Mouse (Mus musculus): ENCODE measurements around the gene Wfdc8. TPM values are rescaled to one million over a fixed set of nuclear protein-coding genes. Genes with fewer than 3 reads are reported as not detected.
"Not testable (repeated sequence)": the region's sequence is repeated elsewhere in the genome, so short reads cannot be mapped to it uniquely, and the experiment has no call there.

Wfdc8 gene
- polyA plus RNA-seq, 1 experiment from 2014 or later: not detected

DNA sequence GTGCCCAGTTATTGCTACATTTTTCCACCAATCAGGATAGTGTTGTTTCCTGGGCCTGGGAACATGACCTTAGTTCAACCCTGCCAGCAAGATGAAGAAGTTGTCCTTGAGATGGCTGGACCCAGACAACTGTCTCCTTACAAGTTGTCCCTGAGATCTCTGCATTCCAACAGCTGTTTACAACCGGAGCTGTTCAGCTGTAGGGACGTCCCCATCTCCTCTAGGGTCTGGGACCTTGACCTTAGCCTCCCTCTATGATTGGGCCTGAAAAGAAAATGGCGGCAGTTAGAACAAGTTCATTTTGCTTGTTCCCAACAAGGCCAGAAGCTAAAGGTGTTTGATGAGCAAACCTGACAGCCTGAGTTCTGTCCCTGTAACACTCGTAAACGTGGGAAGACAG is 5.6 kb upstream of the Wfdc8 start:
- Histone ChIP-seq H3K4me1 (ENCODE audit: control insufficient read depth, insufficient read depth, low read length) (no peaks in the 10 kb centered on the region), H3K36me3 (ENCODE audit: control insufficient read depth, insufficient read depth, low read length) (no peaks in the 10 kb centered on the region), H3K9ac (ENCODE audit: low read length) (no peak overlapping the region), H3K9me3 (ENCODE audit: control insufficient read depth, low read length) (no peaks in the 10 kb centered on the region), H3K27me3 (ENCODE audit: control insufficient read depth, insufficient read depth, low read length) (no peaks in the 10 kb centered on the region), H3K27ac (replicated peaks; ENCODE audit: low read depth, low read length) (no peak overlapping the region), H3K4me3 (ENCODE audit: low read depth, low read length) (no peak overlapping the region), H3K4me2 (ENCODE audit: low read depth, severe bottlenecking) (no peak overlapping the region)
- ATAC-seq (ENCODE audit: insufficient number of reproducible peaks, low FRiP score, low TSS enrichment, low read depth): no peak
- no peak for DNase-seq (ENCODE audit: low spot score)
- 81% methylated on average over 5 of the region's 5 CpGs for WGBS

GRCm38 (mm10) chr2:164615386-164615785 is 2.0 kb upstream of the Wfdc8 start:
- Histone ChIP-seq H3K9ac (ENCODE audit: low read length) (no peak overlapping the region), H3K4me2 (ENCODE audit: low read depth, severe bottlenecking) (no peak overlapping the region), H3K27ac (replicated peaks; ENCODE audit: low read depth, low read length) (no peak overlapping the region), H3K9me3 (ENCODE audit: control insufficient read depth, low read length) (no peaks in the 10 kb centered on the region), H3K36me3 (ENCODE audit: control insufficient read depth, insufficient read depth, low read length) (no peaks in the 10 kb centered on the region), H3K4me3 (ENCODE audit: low read depth, low read length) (no peak overlapping the region), H3K27me3 (ENCODE audit: control insufficient read depth, insufficient read depth, low read length) (no peaks in the 10 kb centered on the region), H3K4me1 (ENCODE audit: control insufficient read depth, insufficient read depth, low read length) (no peaks in the 10 kb centered on the region)
- 82% methylated on average over 3 of the region's 3 CpGs for WGBS
- no peak for ATAC-seq (ENCODE audit: insufficient number of reproducible peaks, low FRiP score, low TSS enrichment, low read depth)
- no peak for DNase-seq (ENCODE audit: low spot score)

DNA sequence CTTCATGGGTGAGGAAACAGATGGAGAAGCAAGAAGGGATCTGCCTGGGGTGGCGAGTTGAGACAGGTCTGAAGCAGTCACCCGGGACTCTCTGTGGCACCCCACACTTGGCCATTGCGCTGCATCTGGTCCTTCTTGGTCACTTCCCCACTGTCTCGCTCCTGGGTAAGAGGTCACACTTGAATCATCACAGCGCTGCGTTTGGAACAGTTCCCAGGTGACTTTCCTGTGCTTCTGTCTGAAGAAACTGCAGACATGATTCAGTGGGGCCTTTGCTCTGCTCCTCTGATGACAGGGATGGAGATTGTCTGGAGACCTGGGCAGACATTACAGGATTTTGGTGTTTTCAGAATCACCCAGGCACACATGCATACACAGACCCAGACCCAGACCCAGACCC is 4.6 kb downstream of the Wfdc8 start:
- no peaks in the 10 kb centered on the region for H3K4me1 ChIP-seq (ENCODE audit: control insufficient read depth, insufficient read depth, low read length)
- H3K27ac ChIP-seq (replicated peaks; ENCODE audit: low read depth, low read length): no peak overlapping the region
- no peaks in the 10 kb centered on the region for H3K9me3 ChIP-seq (ENCODE audit: control insufficient read depth, low read length)
- H3K27me3 ChIP-seq (ENCODE audit: control insufficient read depth, insufficient read depth, low read length): no peaks in the 10 kb centered on the region
- no peak overlapping the region for H3K9ac ChIP-seq (ENCODE audit: low read length)
- DNase-seq (ENCODE audit: low spot score) (no peak), ATAC-seq (ENCODE audit: insufficient number of reproducible peaks, low FRiP score, low TSS enrichment, low read depth) (no peak)
- 76% methylated on average over 6 of the region's 6 CpGs for WGBS
- H3K36me3 ChIP-seq (ENCODE audit: control insufficient read depth, insufficient read depth, low read length): no peaks in the 10 kb centered on the region
- H3K4me3 ChIP-seq (ENCODE audit: low read depth, low read length): no peak overlapping the region
- H3K4me2 ChIP-seq (ENCODE audit: low read depth, severe bottlenecking): no peak overlapping the region

GRCm38 (mm10) chr2:164604411-164604810 is 9.0 kb downstream of the Wfdc8 start:
- DNase-seq (ENCODE audit: low spot score) (no peak), ATAC-seq (ENCODE audit: insufficient number of reproducible peaks, low FRiP score, low TSS enrichment, low read depth) (no peak)
- Histone ChIP-seq H3K27me3 (ENCODE audit: control insufficient read depth, insufficient read depth, low read length) (no peaks in the 10 kb centered on the region), H3K36me3 (ENCODE audit: control insufficient read depth, insufficient read depth, low read length) (no peaks in the 10 kb centered on the region), H3K9me3 (ENCODE audit: control insufficient read depth, low read length) (no peaks in the 10 kb centered on the region), H3K4me1 (ENCODE audit: control insufficient read depth, insufficient read depth, low read length) (no peaks in the 10 kb centered on the region), H3K4me2 (ENCODE audit: low read depth, severe bottlenecking) (no peak overlapping the region), H3K9ac (ENCODE audit: low read length) (no peak overlapping the region), H3K27ac (replicated peaks; ENCODE audit: low read depth, low read length) (no peak overlapping the region), H3K4me3 (ENCODE audit: low read depth, low read length) (no peak overlapping the region)
- 89% methylated on average over 8 of the region's 8 CpGs for WGBS

DNA sequence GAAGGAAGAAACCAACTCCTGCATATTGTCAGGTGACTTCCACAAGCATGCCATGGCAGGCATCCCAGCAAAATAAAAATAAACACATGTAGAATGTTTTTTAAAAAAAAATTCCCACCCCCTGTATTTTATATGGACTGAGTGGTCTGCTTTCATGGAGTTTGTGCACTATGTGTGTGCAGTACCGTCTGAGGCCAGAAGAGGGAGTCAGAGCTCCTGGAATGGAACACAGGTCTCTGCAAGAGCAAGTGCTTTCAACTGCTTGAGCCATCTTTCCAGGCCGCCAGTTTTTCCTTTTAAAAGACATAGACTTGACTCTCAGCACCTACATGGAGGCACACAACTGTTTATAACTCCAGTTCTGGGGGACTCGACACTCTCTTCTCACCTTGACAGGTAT is 9.9 kb downstream of the Wfdc8 start:
- 90% methylated on average over 3 of the region's 3 CpGs for WGBS
- ATAC-seq (ENCODE audit: insufficient number of reproducible peaks, low FRiP score, low TSS enrichment, low read depth) (no peak), DNase-seq (ENCODE audit: low spot score) (no peak)
- Histone ChIP-seq H3K27ac (replicated peaks; ENCODE audit: low read depth, low read length) (no peak overlapping the region), H3K36me3 (ENCODE audit: control insufficient read depth, insufficient read depth, low read length) (no peaks in the 10 kb centered on the region), H3K4me2 (ENCODE audit: low read depth, severe bottlenecking) (no peak overlapping the region), H3K9ac (ENCODE audit: low read length) (no peak overlapping the region), H3K4me3 (ENCODE audit: low read depth, low read length) (no peak overlapping the region), H3K9me3 (ENCODE audit: control insufficient read depth, low read length) (no peaks in the 10 kb centered on the region), H3K4me1 (ENCODE audit: control insufficient read depth, insufficient read depth, low read length) (no peaks in the 10 kb centered on the region), H3K27me3 (ENCODE audit: control insufficient read depth, insufficient read depth, low read length) (no peaks in the 10 kb centered on the region)

DNA sequence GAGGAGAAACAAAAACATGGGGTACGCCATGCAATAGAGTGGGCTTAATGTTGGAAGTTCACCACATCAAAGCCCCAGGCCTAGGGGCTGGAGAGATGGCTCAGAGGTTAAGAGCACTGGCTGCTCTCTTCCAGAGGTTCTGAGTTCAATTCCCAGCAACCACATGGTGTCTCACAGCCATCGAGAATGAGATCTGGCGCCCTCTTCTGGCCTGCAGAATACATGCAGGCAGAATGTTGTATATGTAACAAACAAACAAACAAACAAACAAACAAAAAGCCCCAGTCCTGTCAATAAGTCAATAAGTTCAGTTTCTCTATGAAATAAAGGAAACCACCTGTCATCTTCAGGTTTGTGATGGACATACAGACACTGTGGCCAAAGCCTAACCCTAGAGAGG is 13.2 kb downstream of the Wfdc8 start:
- ATAC-seq (ENCODE audit: insufficient number of reproducible peaks, low FRiP score, low TSS enrichment, low read depth) (no peak), DNase-seq (ENCODE audit: low spot score) (no peak)
- no peaks in the 10 kb centered on the region for H3K4me1 ChIP-seq (ENCODE audit: control insufficient read depth, insufficient read depth, low read length)
- WGBS: 75% methylated on average over 3 of the region's 3 CpGs
- no peaks in the 10 kb centered on the region for H3K36me3 ChIP-seq (ENCODE audit: control insufficient read depth, insufficient read depth, low read length)
- H3K9me3 ChIP-seq (ENCODE audit: control insufficient read depth, low read length): no peaks in the 10 kb centered on the region
- H3K4me2 ChIP-seq (ENCODE audit: low read depth, severe bottlenecking): no peak overlapping the region
- no peaks in the 10 kb centered on the region for H3K27me3 ChIP-seq (ENCODE audit: control insufficient read depth, insufficient read depth, low read length)
- no peak overlapping the region for H3K4me3 ChIP-seq (ENCODE audit: low read depth, low read length)
- no peak overlapping the region for H3K27ac ChIP-seq (replicated peaks; ENCODE audit: low read depth, low read length)
- no peak overlapping the region for H3K9ac ChIP-seq (ENCODE audit: low read length)

GRCm38 (mm10) chr2:164593494-164593893 is 19.9 kb downstream of the Wfdc8 start, which contains the start of gene Eppin:
Eppin (minus strand) TSS chr2:164593594.
- Histone ChIP-seq H3K4me1 (ENCODE audit: control insufficient read depth, insufficient read depth, low read length) (no peaks in the 10 kb centered on the region), H3K4me2 (ENCODE audit: low read depth, severe bottlenecking) (no peak within 1 kb of the TSS), H3K27ac (replicated peaks; ENCODE audit: low read depth, low read length) (no peak within 1 kb of the TSS), H3K27me3 (ENCODE audit: control insufficient read depth, insufficient read depth, low read length) (no peaks in the 10 kb centered on the region), H3K9me3 (ENCODE audit: control insufficient read depth, low read length) (no peaks in the 10 kb centered on the region), H3K36me3 (ENCODE audit: control insufficient read depth, insufficient read depth, low read length) (no peaks in the 10 kb centered on the region), H3K9ac (ENCODE audit: low read length) (no peak within 1 kb of the TSS), H3K4me3 (ENCODE audit: low read depth, low read length) (no peak within 1 kb of the TSS)
- 81% methylated on average over 4 of the region's 4 CpGs for WGBS
- no peak for DNase-seq (ENCODE audit: low spot score)
- no peak for ATAC-seq (ENCODE audit: insufficient number of reproducible peaks, low FRiP score, low TSS enrichment, low read depth)

DNA sequence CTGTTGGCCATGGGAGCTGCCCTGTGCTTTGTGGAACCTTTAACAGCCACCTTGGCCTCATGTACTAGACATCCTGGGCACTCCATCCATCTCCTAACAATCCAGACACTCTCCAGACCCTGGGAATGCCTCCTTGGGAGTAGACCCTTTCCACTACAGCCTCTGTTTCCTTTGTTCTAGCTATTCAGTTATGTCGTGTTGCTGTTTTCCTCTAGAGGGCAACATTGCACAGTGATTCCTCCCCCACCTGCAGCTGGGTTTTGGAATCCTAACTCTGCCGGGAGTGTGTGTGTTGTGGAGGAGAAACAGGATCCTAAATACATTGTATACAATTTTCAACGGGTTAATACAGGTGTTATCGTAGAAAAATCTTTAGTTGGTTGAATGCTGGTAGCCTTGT is 21.4 kb downstream of the Wfdc8 start:
- Histone ChIP-seq H3K27ac (replicated peaks; ENCODE audit: low read depth, low read length) (no peak overlapping the region), H3K4me2 (ENCODE audit: low read depth, severe bottlenecking) (no peak overlapping the region), H3K36me3 (ENCODE audit: control insufficient read depth, insufficient read depth, low read length) (no peaks in the 10 kb centered on the region), H3K4me3 (ENCODE audit: low read depth, low read length) (no peak overlapping the region), H3K9me3 (ENCODE audit: control insufficient read depth, low read length) (no peaks in the 10 kb centered on the region), H3K27me3 (ENCODE audit: control insufficient read depth, insufficient read depth, low read length) (no peaks in the 10 kb centered on the region), H3K4me1 (ENCODE audit: control insufficient read depth, insufficient read depth, low read length) (no peaks in the 10 kb centered on the region), H3K9ac (ENCODE audit: low read length) (no peak overlapping the region; the same call in 1 of the 2 replicates)
- 8% methylated on average over 4 of the region's 4 CpGs for WGBS
- peak; percentile 66 for DNase-seq (ENCODE audit: low spot score)
- no peak; the same call in 1 of the 2 replicates for ATAC-seq (ENCODE audit: insufficient number of reproducible peaks, low FRiP score, low TSS enrichment, low read depth)

GRCm38 (mm10) chr2:164585025-164585725 is 28.3 kb downstream of the Wfdc8 start, which contains the start of gene Wfdc6a:
Wfdc6a (minus strand) TSS chr2:164585447.
- not testable (repeated sequence) for H3K4me3 ChIP-seq (ENCODE audit: low read depth, low read length); H3K4me2 ChIP-seq (ENCODE audit: low read depth, severe bottlenecking); H3K27me3 ChIP-seq (ENCODE audit: control insufficient read depth, insufficient read depth, low read length); ATAC-seq (ENCODE audit: insufficient number of reproducible peaks, low FRiP score, low TSS enrichment, low read depth); H3K36me3 ChIP-seq (ENCODE audit: control insufficient read depth, insufficient read depth, low read length); DNase-seq (ENCODE audit: low spot score); H3K9ac ChIP-seq (ENCODE audit: low read length); H3K4me1 ChIP-seq (ENCODE audit: control insufficient read depth, insufficient read depth, low read length); H3K9me3 ChIP-seq (ENCODE audit: control insufficient read depth, low read length); H3K27ac ChIP-seq (replicated peaks; ENCODE audit: low read depth, low read length)
- WGBS: 78% methylated on average over 13 of the region's 13 CpGs

All from limb, embryonic 11.5 days (tissue).